Mouse (Mus musculus): Measurements from ENCODE around the gene Gm37240. TPM values are rescaled to one million over a fixed set of nuclear protein-coding genes. Genes with fewer than 3 reads are reported as not detected.

Gm37240 gene
- polyA plus RNA-seq, 1 experiment from 2014 or later, result 0.52 TPM

DNA sequence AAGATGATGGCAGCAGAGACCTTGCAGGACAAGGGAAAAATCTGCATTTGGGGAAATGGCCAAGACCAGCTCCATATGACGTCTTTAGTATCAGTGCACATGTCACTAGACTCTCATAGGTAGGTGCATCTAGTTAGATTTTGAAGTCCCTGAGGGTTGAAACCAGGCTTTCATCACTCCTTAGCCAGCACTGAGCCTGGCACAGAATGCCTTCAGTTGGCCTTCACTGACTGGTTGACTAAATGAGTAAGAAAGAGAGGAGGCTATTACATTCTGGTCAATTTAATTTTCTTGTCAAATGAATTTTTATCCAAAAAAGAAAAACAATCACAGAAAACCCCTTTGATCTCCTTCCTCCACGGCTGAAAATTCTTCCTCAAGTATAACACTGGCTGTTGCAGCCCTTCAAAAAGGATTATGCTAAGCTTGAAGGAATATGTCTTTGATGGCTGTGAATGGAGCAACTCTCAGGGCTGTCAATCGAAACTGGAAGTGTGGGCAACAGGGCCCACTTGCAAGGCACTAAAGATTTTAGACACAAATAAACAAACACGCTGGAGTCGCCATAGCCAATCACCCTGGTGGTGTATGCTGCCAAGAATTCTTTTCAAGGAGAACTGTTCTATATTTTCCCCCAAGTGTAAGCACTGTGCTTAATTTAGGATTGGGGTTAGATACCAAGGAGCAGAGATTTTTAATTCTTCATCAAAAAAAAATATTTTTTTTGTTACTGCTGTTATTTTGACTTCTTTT, 522.6 kb downstream of the Gm37240 start:
- 0 out of 2 replicates have a peak, but pooled peaks cover 2% of the 10 kb centered on the region for H3K4me1 ChIP-seq
- H3K4me3 ChIP-seq, result no peak overlapping the region
- H3K9me3 ChIP-seq (replicated peaks), result no peaks in the 10 kb centered on the region; the same call in 1 of the 2 replicates
- no peak for ATAC-seq
- 58% methylated on average over 5 of the region's 5 CpGs for WGBS (ENCODE audit: insufficient replicate concordance)
- H3K27ac ChIP-seq, result no peak overlapping the region
- H3K9ac ChIP-seq, result no peak overlapping the region
- no peaks in the 10 kb centered on the region for H3K36me3 ChIP-seq
- H3K27me3 ChIP-seq (replicated peaks), result no peaks in the 10 kb centered on the region
- H3K4me2 ChIP-seq, result no peak overlapping the region

DNA sequence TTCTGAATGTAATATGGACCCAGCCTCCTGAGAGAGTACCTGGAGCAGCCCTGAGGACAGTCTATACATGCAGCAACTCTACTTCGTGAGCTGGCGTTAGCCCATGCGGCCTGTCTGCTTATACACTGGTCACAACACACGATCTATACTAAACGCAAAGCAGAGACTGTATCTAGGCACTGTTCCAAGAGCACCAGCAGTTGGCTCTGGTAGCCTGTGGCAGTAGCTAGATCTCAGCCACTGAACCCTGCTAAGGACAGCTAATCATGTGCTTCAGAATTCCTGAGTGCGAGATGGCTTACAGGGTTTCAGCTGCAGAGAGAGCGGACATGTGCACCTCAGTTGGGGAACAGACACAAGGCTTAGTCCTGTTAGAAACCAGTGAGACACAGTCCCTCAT, 524.4 kb downstream of the Gm37240 start:
- no peaks in the 10 kb centered on the region for H3K27me3 ChIP-seq (replicated peaks)
- H3K4me3 ChIP-seq, result no peak overlapping the region
- ATAC-seq, result no peak
- no peaks in the 10 kb centered on the region for H3K36me3 ChIP-seq
- no peaks in the 10 kb centered on the region for H3K4me1 ChIP-seq
- no peaks in the 10 kb centered on the region; the same call in 1 of the 2 replicates for H3K9me3 ChIP-seq (replicated peaks)
- no peak overlapping the region for H3K4me2 ChIP-seq
- H3K27ac ChIP-seq, result no peak overlapping the region
- WGBS (ENCODE audit: insufficient replicate concordance), result 86% methylated on average over 7 of the region's 7 CpGs
- H3K9ac ChIP-seq, result no peak overlapping the region

GRCm38 (mm10) chr3:85356373-85356772, 530.9 kb downstream of the Gm37240 start:
- no peaks in the 10 kb centered on the region for H3K36me3 ChIP-seq
- no peak overlapping the region for H3K9ac ChIP-seq
- no peaks in the 10 kb centered on the region for H3K4me1 ChIP-seq
- no peak overlapping the region for H3K4me3 ChIP-seq
- no peak overlapping the region for H3K4me2 ChIP-seq
- no peaks in the 10 kb centered on the region for H3K27me3 ChIP-seq (replicated peaks)
- no peaks in the 10 kb centered on the region for H3K9me3 ChIP-seq (replicated peaks)
- no peak for ATAC-seq
- WGBS (ENCODE audit: insufficient replicate concordance), result 66% methylated on average over 3 of the region's 3 CpGs
- no peak overlapping the region for H3K27ac ChIP-seq

DNA sequence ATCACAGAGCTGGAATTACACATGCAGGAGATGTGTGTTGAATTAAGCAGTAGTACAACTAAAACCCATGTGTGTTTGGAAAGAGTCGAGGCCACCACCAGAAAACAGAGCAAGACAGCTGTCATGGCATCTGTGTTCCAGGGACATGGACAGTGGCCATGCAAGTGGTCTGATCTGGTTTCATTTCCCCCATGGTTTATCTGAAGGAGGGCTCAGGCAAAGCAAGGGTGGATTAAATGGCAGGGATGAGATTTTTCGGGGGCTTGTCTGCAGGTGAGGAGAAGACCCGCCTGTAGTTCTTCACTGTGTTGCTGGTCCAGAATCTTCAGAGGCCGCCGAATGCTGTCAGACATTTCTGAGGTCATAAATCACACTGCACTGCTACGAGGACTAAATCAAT, 539.3 kb downstream of the Gm37240 start:
- no peak overlapping the region for H3K4me2 ChIP-seq
- H3K27ac ChIP-seq, result no peak overlapping the region
- no peaks in the 10 kb centered on the region for H3K9me3 ChIP-seq (replicated peaks)
- WGBS (ENCODE audit: insufficient replicate concordance), result 68% methylated on average over 6 of the region's 6 CpGs
- no peak for ATAC-seq
- no peak overlapping the region for H3K4me3 ChIP-seq
- no peaks in the 10 kb centered on the region for H3K27me3 ChIP-seq (replicated peaks)
- no peaks in the 10 kb centered on the region for H3K36me3 ChIP-seq
- H3K9ac ChIP-seq, result no peak overlapping the region
- no peaks in the 10 kb centered on the region for H3K4me1 ChIP-seq

- H3K27ac ChIP-seq, result no peak overlapping the region
- WGBS (ENCODE audit: insufficient replicate concordance), result 72% methylated on average over 12 of the region's 12 CpGs
- H3K9ac ChIP-seq, result no peak overlapping the region
- H3K4me2 ChIP-seq, result no peak overlapping the region
- H3K4me1 ChIP-seq, result no peaks in the 10 kb centered on the region
- H3K36me3 ChIP-seq, result no peaks in the 10 kb centered on the region
- H3K9me3 ChIP-seq (replicated peaks), result no peaks in the 10 kb centered on the region
- H3K27me3 ChIP-seq (replicated peaks), result no peaks in the 10 kb centered on the region
- no peak overlapping the region for H3K4me3 ChIP-seq
- ATAC-seq, result no peak
These were observed 546.0 kb downstream of the Gm37240 start for GRCm38 (mm10) chr3:85341103-85341860.

DNA sequence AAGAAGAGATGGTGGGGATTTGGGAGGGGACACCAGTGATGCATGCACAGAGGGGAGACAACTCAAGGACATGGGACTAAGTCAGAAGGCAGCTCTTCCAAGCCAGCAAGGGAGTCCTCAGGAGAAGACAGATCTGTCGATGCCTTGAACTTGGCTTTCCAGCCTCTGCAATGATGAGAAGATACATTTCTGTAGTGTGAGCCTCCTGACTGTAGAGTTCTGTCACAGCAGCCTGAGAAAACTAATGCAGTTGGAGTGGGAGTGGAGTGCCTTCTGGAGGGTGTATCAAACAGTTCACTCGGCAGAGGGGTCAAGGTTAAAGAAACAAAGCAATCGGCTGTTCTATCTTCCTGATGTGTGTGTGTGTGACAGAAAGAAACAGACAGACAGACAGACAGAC, 546.8 kb downstream of the Gm37240 start:
- Histone ChIP-seq H3K4me1 (no peaks in the 10 kb centered on the region), H3K9me3 (replicated peaks) (no peaks in the 10 kb centered on the region), H3K36me3 (no peaks in the 10 kb centered on the region), H3K27ac (no peak overlapping the region), H3K9ac (no peak overlapping the region), H3K4me3 (no peak overlapping the region), H3K4me2 (no peak overlapping the region), H3K27me3 (replicated peaks) (no peaks in the 10 kb centered on the region)
- no peak for ATAC-seq
- 58% methylated on average over 3 of the region's 3 CpGs for WGBS (ENCODE audit: insufficient replicate concordance)

DNA sequence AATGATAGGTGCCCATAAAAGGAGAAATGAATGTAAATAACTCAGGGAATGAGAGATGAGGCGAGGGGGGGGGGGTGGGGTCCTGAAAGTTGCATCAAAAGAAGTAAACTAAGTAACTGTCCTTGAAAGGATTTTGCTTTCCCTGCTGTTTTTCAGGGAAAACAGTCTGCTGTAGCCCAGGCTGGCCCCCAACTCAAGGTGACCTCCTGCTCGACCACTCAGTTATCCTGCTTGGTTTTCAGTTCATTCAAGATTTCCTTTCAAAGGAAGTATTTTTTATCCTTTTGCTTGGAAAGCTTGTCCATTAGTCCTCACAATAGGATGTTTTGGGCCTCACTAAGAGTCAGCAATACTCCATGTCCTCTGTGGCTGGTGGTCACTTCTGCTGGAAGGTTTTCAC, 547.4 kb downstream of the Gm37240 start:
- no peak overlapping the region for H3K4me2 ChIP-seq
- H3K27me3 ChIP-seq (replicated peaks), result no peaks in the 10 kb centered on the region
- H3K27ac ChIP-seq, result no peak overlapping the region
- no peak for ATAC-seq
- H3K4me1 ChIP-seq, result no peaks in the 10 kb centered on the region
- H3K9ac ChIP-seq, result no peak overlapping the region
- no peaks in the 10 kb centered on the region for H3K36me3 ChIP-seq
- H3K4me3 ChIP-seq, result no peak overlapping the region
- H3K9me3 ChIP-seq (replicated peaks), result no peaks in the 10 kb centered on the region
- 42% methylated on average over 2 of the region's 2 CpGs for WGBS (ENCODE audit: insufficient replicate concordance)

DNA sequence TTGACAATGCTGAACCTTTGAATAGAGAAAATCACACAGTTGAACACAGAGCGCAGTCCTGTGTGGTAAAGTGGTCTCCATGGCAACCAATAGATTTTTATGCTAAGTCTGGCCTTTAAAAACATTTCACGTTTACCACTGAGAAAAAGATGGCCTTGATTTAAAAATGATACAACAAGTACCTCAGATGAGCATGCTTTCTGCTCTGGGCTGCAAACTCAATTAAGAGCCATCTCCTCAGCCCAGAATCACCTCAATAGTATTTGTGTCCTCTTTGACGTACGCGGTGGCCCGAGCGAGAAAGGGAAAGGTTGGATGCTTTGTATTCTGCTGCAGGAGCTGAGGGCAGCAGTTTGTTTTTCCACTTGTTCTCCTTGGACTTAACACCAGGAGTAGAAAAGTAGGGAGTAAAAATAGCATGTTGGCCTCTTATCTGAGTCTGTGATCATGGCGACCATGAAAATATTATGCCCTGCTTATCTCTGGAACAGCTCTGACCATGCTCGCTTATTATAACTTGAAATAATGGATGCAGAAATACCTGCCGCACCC, 548.0 kb downstream of the Gm37240 start:
- no peak overlapping the region for H3K4me3 ChIP-seq
- H3K4me1 ChIP-seq, result no peaks in the 10 kb centered on the region
- no peak for ATAC-seq
- H3K9me3 ChIP-seq (replicated peaks), result no peaks in the 10 kb centered on the region
- H3K27me3 ChIP-seq (replicated peaks), result no peaks in the 10 kb centered on the region
- no peak overlapping the region for H3K4me2 ChIP-seq
- 76% methylated on average over 10 of the region's 10 CpGs for WGBS (ENCODE audit: insufficient replicate concordance)
- no peak overlapping the region for H3K9ac ChIP-seq
- H3K27ac ChIP-seq, result no peak overlapping the region
- H3K36me3 ChIP-seq, result no peaks in the 10 kb centered on the region

GRCm38 (mm10) chr3:85338755-85339095, 548.6 kb downstream of the Gm37240 start:
- Histone ChIP-seq H3K9ac (no peak overlapping the region), H3K4me2 (no peak overlapping the region), H3K36me3 (no peaks in the 10 kb centered on the region), H3K4me3 (no peak overlapping the region), H3K9me3 (replicated peaks) (no peaks in the 10 kb centered on the region), H3K27ac (no peak overlapping the region), H3K4me1 (no peaks in the 10 kb centered on the region), H3K27me3 (replicated peaks) (no peaks in the 10 kb centered on the region)
- ATAC-seq, result no peak
- WGBS (ENCODE audit: insufficient replicate concordance), result 50% methylated on average over 3 of the region's 3 CpGs

- H3K4me1 ChIP-seq, result no peaks in the 10 kb centered on the region
- H3K36me3 ChIP-seq, result no peaks in the 10 kb centered on the region
- H3K4me3 ChIP-seq, result no peak overlapping the region
- no peaks in the 10 kb centered on the region for H3K9me3 ChIP-seq (replicated peaks)
- no peak overlapping the region for H3K27ac ChIP-seq
- no peak overlapping the region for H3K4me2 ChIP-seq
- no peaks in the 10 kb centered on the region for H3K27me3 ChIP-seq (replicated peaks)
- 68% methylated on average over 7 of the region's 7 CpGs for WGBS (ENCODE audit: insufficient replicate concordance)
- no peak for ATAC-seq
- no peak overlapping the region for H3K9ac ChIP-seq
These were observed 549.2 kb downstream of the Gm37240 start for GRCm38 (mm10) chr3:85337881-85338754.

GRCm38 (mm10) chr3:85335517-85335916, 551.8 kb downstream of the Gm37240 start:
- Histone ChIP-seq H3K4me2 (no peak overlapping the region), H3K36me3 (no peaks in the 10 kb centered on the region), H3K4me1 (no peaks in the 10 kb centered on the region), H3K9me3 (replicated peaks) (no peaks in the 10 kb centered on the region), H3K27ac (no peak overlapping the region), H3K9ac (no peak overlapping the region), H3K27me3 (replicated peaks) (no peaks in the 10 kb centered on the region), H3K4me3 (no peak overlapping the region)
- WGBS (ENCODE audit: insufficient replicate concordance), result 63% methylated on average over 1 of the region's 1 CpGs
- ATAC-seq, result no peak

DNA sequence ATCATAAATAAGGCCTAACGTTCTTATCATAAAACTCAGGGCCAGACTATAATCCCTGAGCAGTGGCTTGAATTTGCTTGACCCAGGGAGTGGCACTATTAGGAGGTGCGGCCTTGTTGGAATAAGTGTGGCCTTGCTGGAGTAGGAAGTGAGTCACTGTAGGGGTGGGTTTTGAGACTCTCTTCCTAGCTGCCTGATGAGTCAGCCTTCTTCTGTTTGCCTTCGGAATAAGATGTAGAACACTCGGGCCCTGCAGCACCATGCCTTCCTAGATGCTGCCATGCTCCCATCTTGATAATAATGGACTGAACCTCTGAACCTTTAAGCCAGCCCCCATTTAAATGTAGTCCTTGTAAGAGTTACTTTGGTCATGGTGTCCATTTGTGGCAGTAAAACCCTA, 555.0 kb downstream of the Gm37240 start:
- Histone ChIP-seq H3K4me3 (no peak overlapping the region), H3K9ac (no peak overlapping the region), H3K4me1 (no peaks in the 10 kb centered on the region), H3K4me2 (no peak overlapping the region), H3K36me3 (no peaks in the 10 kb centered on the region), H3K27ac (no peak overlapping the region), H3K9me3 (replicated peaks) (no peaks in the 10 kb centered on the region), H3K27me3 (replicated peaks) (no peaks in the 10 kb centered on the region)
- ATAC-seq, result no peak
- 61% methylated on average over 4 of the region's 4 CpGs for WGBS (ENCODE audit: insufficient replicate concordance)
